Mouse (Mus musculus) CD4-positive, CD25-positive, alpha-beta regulatory T cell, adult 4 months (primary cell): ENCODE data around the gene Fcrl6. TPM values are rescaled to one million over a fixed set of nuclear protein-coding genes. Genes with fewer than 3 reads are reported as not detected.

Experiments used
- ATAC-seq: one replicate; pipeline ENCODE4 v1.8.0; 2017
- polyA plus RNA-seq, 2 experiments: library from polyadenylated mRNA; unstranded; fragments of 100-300 nt; shearing (Covaris generic); gene quantifications; one replicate each; pipeline ENCODE4 v1.2.1; 2017

Fcrl6 gene
- polyA plus RNA-seq, result not detected

DNA sequence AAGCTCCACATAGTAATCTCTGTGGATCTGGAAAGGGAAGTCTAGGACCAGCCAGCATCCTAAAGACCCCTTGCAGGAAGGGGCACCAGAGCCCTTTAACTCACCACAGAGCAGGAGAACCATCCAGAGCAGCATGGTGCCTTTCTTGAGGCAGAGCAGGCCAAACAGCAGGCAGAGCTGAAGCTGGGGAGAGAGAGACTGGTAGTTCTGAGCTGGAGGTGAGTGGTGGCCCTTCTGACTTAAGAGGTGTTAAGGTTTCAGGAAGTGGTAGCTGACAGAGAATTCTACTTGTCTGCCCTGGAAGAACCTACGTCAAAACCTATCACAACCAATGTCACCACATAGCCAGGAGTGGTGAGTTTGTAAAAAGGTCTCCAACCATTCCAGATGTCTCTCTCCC is at the start of gene Fcrl6:
Fcrl6 (minus strand) TSS at position 226 of the 400 bp plus-strand sequence.
- ATAC-seq, result no peak

DNA sequence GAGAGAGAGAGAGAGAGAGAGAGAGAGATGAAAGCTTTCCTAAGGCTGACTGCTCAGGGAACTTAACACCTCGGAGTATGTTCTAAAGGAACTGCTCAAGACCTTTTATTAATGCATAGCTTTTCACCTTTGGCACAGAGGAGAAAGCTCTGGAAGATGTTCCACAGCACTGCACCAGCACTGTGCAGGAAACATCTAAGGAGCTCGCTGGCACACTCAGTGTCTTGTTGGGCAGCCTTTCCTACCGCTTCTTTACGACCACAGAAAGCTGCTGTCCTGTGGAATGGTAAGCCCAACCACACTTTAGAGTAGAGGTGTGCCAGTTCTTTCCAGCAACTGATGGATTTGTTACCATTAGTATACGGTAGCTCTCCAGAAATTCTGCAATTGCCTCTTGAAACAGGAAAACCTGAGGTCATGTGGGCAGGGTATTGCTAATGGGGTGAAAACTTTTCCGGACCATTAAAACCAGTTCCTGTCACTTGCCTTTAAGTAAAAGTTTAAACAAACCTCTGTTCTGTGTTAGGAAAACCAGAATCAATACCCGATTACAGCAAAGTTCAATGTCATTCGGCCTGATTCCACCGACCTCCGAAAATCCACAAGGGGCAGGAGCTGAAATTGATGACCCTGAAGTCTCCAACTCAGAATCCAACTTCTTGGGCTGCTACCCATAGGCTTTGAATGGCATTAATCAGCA is 49.1 kb upstream of the Fcrl6 start:
- no peak for ATAC-seq

DNA sequence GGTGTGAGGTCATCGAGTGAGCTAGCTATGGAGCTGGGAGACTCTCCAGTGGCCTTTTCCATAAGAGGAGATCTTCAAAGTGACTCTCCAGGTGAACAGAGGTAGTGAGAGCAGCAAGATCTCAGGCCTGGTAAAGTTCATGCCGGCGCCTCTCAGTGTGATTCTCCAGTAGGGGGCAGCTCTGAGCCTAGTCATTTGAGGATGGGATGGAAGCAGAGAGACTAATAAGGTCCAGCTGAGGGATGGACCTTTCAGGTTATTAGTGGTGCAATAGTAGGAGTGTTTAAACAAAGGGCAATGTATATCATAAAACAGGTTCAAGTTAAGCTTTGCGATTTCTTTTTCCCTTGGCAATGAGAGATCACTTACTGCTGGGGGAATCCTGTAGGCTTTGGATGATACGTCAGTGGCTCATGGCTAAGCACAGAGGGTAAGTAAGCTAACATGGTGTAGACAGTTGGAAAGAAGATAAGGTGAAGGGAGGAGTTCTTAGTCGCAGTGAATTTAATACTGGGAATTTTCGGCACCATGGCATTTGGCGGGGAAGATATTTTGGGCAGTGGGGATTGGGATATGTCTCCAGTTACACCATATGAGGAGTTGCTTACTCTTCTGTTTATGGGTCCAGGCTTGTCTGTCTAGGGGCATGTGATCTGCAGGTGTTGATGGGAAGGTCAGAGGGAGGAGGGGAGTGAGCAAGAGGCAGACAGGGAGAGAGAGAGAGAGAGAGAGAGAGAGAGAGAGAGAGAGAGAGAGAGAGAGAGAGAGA is 48.4 kb upstream of the Fcrl6 start:
- no peak for ATAC-seq

DNA sequence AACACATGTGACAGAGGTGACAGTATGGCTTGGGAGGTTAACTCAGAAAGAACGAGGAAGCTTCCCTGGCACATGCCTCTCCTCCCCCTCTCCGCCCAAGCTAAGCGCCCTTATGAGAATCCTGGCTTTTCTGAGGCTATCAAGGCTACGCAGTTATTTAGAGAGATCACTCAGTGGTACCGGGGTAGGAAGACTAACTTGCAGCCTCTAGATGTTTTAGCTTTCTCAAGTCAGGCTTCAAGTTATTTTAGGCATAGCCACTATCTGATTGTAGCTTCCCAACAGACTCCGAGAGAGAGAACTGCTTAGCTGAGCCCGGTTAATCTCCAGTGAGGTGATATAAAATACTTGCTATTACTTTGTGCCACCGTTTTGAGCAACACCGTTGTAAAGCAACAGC is 47.0 kb upstream of the Fcrl6 start:
- ATAC-seq, result no peak

DNA sequence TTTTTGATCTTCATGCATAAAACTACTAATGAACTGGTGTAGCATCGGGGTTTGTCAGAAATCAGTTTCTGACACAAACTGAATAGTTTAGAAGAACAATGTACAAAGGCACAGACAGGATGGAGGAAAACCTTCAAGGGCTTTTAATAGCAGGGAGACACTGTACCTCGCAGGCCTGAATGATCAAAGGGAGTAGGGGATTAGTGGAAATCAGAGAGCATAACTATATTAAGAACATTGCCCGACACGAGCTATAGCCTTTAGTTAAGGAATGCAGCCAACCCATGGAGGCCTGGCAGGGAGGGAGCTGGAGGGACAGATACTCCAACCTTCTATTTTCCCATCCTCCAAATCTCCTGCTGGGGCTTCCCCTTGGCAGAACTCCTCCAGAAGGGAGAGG is 44.9 kb upstream of the Fcrl6 start:
- ATAC-seq, result no peak

DNA sequence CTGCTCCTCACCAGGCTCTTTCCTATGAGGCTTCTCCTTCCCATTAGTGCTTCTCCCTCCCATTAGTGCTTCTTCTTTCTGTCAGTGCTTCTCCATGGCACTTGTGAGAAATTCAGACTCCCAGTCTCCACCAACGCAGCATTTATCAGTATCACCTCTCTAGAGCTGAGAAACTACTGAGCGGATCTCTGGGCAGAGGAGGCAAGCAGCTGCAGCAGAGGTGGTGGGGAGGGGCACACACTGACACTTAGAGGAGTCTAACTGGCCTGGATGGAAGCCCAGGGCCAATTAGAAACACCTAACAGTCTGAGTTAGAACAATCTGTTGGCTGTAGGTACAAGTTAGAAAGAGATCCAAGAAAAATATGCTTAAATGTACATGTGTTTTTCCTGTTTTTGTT is 36.4 kb upstream of the Fcrl6 start:
- ATAC-seq, result no peak

DNA sequence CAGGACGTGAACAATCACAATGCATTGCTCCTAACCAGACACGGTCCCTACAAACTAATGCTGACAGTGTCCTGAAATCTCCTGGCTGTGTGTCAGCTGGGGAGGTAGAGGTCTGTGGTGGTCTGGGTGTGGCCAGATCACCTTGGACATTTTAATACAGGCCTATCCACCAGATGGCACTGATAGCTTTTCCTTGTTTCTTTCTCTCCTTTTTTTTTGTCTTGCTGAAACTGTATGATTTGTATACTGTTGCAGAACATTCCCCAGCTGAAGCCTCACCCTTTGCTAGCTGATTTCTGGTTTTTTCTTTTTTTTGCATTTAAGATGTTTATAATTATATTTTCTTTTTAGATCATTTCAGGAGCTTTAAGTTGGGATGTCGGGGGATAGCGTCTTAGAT is 35.5 kb upstream of the Fcrl6 start:
- no peak for ATAC-seq

DNA sequence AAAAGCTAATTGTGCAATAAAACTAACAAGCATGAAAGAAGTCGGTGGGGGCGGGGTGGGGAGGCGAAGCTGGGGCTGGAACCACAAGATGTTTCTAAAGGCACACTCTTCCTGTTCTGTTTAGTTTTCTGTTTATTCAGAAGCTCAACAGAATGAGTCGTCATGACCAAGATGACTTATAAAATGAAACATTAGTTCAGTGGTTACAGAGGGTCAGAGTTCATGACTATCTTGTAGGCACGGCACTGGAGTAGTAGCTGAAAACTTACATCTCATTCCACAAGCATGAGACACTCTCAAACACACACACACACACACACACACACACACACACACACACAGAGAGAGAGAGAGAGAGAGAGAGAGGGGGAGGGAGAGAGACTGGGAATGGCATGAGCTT is 33.9 kb upstream of the Fcrl6 start:
- ATAC-seq, result no peak

DNA sequence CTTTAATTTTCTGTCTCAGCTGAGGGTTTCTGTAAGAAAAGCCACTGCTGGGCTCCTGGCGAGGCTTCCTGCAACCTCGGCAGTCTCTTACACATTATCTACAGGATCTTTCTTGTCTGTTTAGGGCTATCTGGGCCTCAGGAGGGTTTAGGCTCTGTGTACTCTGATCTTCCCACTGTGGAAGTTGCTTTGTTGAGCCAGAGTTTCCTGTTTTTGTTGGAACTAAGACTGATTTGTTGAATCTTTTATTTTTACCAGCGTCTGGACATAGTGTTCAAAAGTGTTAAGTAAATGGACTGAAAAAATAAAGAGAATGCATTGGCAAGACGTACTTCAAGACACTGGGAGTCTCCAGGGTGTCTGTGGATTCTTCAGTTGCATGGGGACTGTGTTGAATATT is 32.9 kb upstream of the Fcrl6 start:
- no peak for ATAC-seq

DNA sequence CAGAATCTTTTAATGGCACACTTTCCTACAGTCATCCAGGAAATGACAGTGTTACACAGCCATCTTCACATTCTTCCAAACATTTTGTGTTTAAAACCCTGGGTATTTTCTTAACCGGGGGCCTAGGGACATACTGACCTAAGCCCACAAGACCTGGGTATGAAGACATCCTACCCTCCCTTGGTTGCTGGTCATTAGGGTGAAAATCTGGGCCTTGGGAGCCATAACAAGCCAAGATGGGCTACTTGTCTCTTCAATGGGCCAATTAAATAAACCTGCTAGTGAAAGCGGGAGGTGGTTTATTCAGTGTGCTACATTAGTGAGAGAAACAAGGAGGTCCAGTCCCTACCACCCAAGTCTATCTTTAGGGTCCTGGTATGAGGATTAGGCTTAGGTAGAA is 31.8 kb upstream of the Fcrl6 start:
- no peak for ATAC-seq

DNA sequence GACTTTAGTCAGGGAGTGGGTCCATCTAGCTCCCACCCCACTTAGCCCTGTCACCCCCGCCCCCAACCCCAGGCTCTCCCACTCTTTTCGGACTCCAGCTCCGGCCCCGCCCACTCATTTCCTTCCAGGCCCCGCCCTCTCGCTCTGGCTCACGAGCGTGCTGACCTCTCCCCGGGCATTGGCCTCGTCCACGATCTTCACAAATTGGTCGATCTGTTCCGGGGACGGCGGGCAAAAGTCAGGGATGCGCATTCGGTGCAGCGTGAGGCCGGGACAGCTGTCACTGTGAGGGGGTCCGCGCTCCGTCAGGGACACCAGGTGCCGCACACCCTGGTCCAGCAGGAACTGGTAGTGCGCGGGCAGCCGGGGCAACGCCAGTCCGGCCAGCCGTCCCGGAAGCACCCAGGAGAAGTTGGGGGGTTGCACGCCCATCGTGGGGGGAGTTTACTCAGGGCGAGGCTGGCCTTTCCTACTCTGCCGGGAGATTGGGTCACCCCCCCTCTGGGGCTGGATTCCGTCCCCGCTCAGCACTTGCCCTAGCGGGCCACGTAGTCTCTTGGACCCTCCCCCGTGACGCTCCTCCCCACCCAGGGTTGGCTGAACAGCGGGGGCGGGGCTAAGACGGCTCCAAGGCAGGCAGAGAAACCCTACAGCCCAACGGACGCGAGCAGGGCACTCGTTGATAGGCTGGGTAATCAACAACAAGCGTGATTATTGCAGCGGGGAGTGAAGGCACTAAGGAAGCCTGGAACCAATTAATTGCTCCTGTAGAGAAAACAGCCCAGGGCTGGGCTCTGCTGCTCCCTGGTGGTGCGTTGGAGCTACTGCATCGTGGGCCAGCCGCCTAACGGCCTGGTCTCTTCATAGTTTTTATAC is 30.3 kb upstream of the Fcrl6 start, which contains the start of gene Dusp23:
Dusp23 (minus strand) TSS at position 512 of the 876 bp plus-strand sequence.
- peak; percentile 98 for ATAC-seq

DNA sequence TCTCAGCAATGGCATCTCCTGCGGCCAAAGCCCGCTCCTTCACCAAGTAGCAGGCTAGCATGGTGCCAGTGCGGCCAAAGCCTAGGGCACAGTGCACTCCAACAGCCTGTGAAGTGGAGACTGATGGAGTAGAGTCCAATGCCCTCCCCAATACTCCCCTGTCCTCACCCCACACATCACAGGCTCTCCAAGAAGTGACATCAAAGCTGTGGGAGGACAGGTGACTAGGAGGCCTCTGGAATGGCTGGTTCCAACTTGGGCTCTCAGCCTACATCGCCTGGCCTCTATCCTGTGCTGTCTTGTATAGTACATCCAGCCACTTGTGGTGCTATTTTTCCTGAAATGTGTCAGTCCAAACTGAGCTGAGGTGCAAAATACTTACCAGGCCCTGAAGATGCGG is 29.4 kb upstream of the Fcrl6 start:
- no peak for ATAC-seq

DNA sequence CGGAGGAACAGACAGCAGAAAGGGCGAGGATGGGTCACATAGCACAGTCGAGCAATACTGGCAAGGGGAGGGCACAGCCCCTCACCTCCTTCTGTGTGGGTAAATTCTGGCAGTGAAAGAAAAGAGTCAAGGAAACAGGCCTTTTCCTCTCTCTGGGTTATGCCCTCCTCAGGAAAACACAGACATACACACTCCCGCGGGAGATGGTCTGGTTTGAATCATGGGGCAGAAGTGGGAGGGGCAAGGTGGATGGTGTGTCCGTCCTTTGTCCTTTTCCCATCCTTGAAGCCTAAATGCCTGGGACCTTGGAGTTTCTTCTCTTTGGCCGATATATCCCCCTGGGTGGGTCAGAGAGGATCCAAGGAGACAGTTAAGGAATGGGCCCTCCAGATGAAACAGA is 27.5 kb upstream of the Fcrl6 start:
- ATAC-seq, result no peak

DNA sequence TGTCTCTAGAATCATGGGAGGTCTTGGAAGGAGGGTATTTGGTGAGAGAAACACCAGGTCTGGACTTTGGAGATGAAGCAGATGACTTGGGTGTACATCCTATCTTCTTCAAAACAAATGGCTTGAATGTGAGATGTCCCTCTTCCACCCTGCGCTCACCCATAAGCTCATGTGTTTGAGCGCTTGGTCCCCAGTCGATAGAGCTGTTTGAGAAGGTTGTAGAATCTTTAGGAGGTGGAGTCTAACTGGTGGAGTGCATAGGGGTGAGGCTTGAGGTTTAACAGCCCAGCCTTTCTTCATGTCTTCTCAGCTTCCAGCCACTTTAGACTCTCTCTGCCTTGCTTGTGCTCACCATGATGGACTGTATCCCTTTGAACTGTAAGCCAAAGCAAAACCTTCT is 24.0 kb upstream of the Fcrl6 start:
- ATAC-seq, result no peak

DNA sequence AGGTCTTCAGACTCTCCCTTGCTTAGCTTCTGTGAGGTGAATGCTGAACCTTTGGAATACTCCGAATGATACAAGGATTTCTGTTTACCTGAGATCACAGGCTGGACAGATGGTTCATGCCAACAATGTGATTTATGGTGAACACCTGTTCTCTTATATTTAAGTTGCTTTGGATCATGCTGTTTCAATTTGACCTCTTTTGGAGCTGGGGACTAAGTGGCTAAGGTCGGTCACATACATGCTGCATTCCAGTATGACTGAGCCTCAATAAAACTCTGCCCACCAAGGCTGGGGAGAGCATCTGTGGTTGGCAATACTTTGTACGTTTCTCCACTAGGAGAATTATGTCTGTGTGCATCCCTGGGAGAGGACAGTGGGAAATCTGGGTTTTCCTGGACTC is 21.7 kb upstream of the Fcrl6 start:
- ATAC-seq, result no peak

DNA sequence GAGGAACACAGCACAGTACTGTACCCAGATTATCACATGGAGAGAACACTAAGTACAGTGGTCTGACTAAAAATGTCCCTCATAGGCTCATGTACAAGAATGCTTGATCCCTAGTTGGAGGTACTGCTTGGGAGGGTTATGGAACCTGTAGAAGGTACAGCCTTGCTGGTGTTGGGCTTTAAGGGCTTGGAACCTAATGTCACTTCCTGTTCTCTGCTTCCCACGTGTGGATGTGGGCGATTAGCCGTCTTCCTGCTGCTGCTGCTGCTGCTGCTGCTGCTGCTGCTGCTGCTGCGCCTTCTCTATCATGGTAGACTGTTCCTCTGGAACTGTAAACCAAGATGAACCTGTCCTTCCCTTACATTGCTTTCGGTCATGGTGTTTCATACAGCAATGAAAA is 21.2 kb upstream of the Fcrl6 start:
- ATAC-seq, result peak; percentile 79

DNA sequence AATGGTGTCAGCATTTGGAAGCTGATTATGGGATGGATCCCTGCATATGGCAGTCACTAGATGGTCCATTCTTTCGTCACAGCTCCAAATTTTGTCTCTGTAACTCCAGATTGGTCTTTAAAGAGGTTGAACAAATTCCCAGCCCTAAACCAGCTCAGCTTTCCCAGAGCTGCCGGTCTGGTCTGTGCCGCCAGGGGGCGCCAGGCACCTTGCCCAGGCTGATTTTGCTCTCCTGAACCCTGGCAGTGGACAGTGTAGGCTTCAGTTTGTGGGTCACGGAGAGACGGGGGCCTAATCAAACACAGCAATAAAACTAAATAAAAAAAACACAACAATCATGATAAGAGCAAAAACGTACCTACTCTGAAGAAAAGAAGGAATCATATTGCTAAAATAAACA is 16.9 kb upstream of the Fcrl6 start:
- ATAC-seq, result peak; percentile 64

DNA sequence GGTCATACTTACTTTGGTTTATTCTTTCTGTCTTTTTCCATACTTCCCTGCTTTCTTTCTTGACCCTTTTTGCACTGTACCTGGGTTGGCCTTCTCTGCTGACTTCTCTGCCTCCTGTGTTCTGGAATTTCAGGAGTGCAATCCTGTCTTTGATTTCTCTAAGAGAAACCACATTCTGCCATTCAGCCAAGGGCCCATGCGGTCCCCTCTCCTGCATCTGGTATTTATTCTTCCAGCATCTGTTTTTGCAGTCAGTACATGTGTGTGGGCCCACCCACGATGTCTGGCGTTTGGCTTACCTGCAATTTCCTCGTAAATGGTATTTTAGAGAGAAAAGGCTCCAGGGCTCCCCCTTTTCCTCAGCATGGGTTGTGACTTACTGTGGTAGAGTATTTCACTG is 15.8 kb upstream of the Fcrl6 start:
- ATAC-seq, result no peak

DNA sequence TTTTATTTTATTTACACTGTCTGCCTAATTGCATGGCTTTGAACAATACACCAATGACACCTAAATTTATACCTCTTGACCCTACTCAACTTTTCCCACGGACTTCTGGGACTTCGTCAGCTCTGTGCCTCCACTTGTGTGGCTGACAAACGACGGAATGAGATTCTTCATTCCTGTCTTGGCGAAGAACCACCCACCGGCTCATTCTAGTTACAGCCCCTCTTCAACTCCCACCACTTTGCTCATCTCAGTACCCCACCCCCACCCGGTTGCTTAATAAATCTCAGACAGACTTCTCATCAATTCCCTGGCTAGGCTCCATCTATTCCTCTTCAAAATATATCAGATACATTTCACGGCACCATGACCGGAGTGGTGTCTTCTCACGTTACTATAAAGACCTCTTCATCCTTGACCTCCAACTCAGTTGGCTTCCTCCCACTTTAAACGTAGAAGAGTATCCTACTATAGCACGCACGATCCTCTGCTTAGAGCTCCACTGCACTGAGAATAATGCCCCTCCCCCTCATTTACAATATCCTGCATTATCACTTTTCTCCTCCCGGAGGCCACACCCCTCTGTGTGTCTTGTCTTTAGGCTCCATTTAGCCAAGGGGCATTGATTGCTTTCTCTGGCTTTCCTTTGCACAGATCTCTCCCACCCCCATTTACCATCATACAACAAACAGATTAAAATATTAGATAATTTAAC is 15.2 kb upstream of the Fcrl6 start:
- ATAC-seq, result no peak

DNA sequence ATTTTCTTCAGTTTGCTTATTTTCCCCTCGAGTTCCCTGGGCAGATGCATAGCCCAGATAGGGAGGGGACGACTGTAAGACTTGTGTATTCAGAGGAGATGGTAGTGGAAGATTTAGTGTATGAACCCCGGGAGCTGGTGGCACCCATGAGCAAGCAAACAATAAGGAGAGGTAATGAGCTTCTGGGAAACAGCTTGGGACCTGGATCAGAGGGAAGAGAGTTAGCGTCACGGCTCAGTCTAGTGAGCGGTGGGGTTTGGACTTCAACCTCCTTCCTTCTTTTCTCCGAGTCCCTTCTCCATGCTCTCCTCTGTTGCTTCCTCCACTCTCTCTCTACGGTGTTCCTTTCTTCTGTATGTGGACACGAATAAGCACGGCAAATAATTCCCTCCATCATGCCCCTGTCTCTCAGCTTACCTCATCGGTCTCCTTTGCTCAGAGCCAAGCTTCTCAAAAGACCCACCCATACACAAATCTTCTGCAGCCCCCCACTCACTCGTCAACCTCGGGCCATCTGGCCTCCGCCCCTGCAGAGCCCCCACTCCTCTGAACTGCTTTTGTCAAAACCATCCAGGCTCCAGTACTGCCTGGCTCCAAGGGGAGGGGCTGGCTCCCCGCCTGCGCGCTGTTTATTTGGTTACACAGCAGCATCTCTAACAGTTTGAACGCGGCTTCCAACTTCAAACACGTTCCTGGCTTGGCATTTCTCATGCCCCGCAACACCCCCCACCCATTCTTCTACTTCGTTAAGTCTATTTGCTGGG is 14.4 kb upstream of the Fcrl6 start:
- ATAC-seq, result no peak

DNA sequence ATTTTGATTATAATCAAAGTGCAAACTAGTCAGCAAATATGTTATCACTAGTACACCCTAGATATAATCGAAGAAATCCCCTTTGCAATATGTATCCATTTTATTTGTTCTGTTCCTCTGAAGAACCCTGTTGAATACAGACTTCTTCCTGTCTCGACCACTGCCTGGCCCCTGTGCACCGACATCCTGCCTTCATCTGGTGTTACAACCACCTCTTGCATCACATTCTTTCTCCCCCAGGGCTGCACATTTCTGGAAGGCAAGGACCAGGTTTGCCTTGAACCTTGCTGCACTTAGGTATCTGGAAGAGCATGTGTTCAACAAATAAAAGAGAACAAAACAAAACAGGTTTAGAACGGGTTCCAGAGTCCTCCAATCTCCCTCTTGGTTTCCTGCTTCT is 13.1 kb upstream of the Fcrl6 start:
- no peak for ATAC-seq

DNA sequence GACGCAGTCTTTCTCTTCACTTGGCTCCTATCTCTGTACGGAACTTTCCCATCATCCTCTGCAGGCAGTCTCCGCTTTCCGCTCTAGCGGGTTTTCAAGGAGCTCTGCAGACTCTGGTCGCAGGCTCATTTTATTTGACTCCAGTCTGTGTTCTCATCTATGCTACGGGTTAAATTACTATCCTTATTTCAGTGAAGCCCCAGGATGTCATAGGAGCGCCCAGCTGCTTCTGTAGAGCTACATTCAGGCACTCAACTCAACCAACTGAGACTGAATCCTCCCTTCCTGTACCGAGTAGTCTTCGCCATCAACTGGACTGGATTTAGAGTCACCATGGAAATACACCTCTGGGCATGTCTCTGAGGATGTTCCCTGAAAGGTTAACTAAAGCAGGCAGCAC is 12.3 kb upstream of the Fcrl6 start:
- no peak for ATAC-seq
